Mouse (Mus musculus) CH12.LX (cell line): ENCODE measurements around the gene Dnah11.

Experiments used
- CTCF ChIP-seq, 2 experiments: IDR thresholded peaks in 1 of 2; conservative IDR thresholded peaks in 1 of 2; 2 replicates each; pipeline ENCODE4 v1.5.1; 2011 to 2012; ENCODE audit warnings: low read depth in 2 of 2, low read length in 2 of 2, improper control_type of control experiment in 1 of 2, inconsistent platforms in 1 of 2, mild to moderate bottlenecking in 1 of 2, moderate library complexity in 1 of 2
- MAFK ChIP-seq: IDR thresholded peaks from 2 replicates; pipeline ENCODE4 v1.6.1; 2011; ENCODE audit warnings: low read length, improper control_type of control experiment; ENCODE audit not compliant: insufficient replicate concordance

GRCm38 (mm10) chr12:118221182-118221581 is 22.3 kb upstream of the Dnah11 start:
- TF ChIP-seq CTCF (conservative IDR thresholded peaks at IDR 0.05 in 1 of 2, IDR thresholded peaks at IDR 0.05 in 1 of 2; ENCODE audit: low read depth in 2 of 2, low read length in 2 of 2) (no peak), MAFK (no peak)
